Mouse (Mus musculus) G1E (cell line): ENCODE measurements around the gene Galns.

Experiments
- CTCF ChIP-seq: IDR thresholded peaks from 2 replicates; pipeline ENCODE4 v1.5.1; 2012; ENCODE audit warnings: low read depth, low read length, inconsistent platforms, mixed read lengths
- GATA1 ChIP-seq: IDR thresholded peaks from 2 replicates; pipeline ENCODE4 v1.6.1; 2012; ENCODE audit warnings: borderline replicate concordance, low read length, inconsistent platforms, mixed read lengths
- GATA2 ChIP-seq: IDR thresholded peaks from 2 replicates; pipeline ENCODE4 v1.6.1; 2012; ENCODE audit warnings: low read depth, low read length, inconsistent platforms, borderline replicate concordance
- POLR2AphosphoS5 ChIP-seq: IDR thresholded peaks from 2 replicates; pipeline ENCODE4 v1.6.1; 2012; ENCODE audit warnings: low read depth, low read length, inconsistent platforms; ENCODE audit not compliant: insufficient replicate concordance
- TAL1 ChIP-seq: conservative IDR thresholded peaks from 2 replicates; pipeline ENCODE4 v1.6.1; 2012; ENCODE audit warnings: low read depth, low read length, inconsistent platforms, mixed read lengths

GRCm38 (mm10) chr8:122584981-122585380, 26.3 kb downstream of the Galns start:
- TF ChIP-seq CTCF (no peak), POLR2AphosphoS5 (no peak), TAL1 (no peak), GATA2 (no peak), GATA1 (no peak)
